Mouse (Mus musculus): ENCODE results near the gene Fstl4. TPM values are rescaled to one million over a fixed set of nuclear protein-coding genes. Genes with fewer than 3 reads are reported as not detected.

Gene Fstl4
- total RNA-seq, 2 experiments from 2014 or later = 13.8 to 14.8 TPM

DNA sequence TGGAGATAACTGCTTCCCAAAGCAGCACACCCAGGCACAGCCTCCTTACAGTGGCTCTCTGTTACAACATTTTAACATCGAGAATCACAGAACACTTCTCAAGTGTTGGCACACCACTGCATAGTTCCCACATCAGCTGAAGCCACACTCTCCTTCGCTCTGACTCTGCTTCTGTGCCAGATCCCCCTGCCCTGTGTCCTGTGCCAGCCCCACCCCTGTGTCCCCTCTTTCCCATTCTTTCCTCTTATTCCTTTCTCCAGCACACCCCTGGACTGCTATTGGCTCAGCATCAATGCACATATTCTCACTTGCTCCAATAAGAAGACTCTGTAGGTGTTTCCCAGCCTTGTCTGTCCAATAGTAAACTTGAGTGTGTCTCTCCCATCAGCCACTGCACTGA lies 45.1 kb downstream of the Fstl4 start:
- H3K4me3 ChIP-seq = no peak overlapping the region
- H3K27ac ChIP-seq = no peak overlapping the region
- DNase-seq (ENCODE audit: low spot score in 2 of 2) = no peak
- TF ChIP-seq CTCF (conservative IDR thresholded peaks at IDR 0.05) = no peak

DNA sequence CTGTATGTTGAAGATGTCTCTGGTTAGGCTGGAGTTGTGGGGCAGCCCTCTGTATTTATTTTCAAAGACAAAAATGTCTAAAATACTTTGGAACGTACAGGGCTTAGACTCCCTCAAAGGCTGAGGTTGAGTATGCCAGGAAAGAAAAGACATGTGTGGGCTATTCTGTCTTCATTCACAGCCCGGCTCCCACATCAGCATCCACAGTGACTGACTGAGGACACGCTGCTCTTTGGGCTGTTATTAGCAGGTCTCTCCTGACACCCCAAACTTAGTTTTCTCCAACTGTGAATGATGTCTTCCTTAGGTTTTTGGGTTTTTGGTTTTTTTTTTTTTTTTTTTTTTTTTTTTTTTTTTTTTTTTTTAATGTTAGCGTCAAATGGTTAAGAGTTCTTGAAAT lies 51.6 kb downstream of the Fstl4 start:
- Histone ChIP-seq H3K27ac (no peak overlapping the region), H3K4me3 (no peak overlapping the region)
- DNase-seq (ENCODE audit: low spot score in 2 of 2) = no peak
- TF ChIP-seq CTCF (conservative IDR thresholded peaks at IDR 0.05) = no peak

DNA sequence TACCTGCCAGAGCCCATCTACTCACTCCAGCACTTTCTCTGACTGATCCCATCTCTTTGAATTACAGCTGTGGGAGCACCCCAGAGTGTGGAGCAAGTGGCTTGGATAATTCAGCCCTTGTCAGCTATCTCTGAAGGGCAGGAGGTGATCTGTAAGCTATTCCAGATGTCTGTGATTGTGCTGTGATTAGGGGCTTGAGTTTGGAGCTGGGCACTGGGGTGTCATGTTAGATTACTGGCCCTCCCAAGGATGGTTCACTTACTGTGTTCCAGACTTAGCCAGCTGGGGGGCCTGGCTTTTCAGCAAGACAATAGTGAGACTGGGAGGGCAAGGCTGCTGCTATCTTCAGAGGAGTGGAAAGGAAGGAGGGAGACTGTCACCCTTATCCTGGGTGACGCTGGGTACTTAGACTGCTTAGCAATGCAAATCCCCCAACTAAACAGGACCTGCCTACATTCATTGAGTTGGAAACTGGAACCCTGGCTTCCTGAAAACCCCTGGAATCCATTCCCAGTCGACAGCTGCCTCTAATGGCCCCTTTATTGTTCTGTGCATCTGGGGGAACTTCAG lies 56.0 kb downstream of the Fstl4 start:
- Histone ChIP-seq H3K4me3 (no peak overlapping the region), H3K27ac (no peak overlapping the region)
- DNase-seq (ENCODE audit: low spot score in 2 of 2) = no peak
- no peak for TF ChIP-seq CTCF (conservative IDR thresholded peaks at IDR 0.05)

DNA sequence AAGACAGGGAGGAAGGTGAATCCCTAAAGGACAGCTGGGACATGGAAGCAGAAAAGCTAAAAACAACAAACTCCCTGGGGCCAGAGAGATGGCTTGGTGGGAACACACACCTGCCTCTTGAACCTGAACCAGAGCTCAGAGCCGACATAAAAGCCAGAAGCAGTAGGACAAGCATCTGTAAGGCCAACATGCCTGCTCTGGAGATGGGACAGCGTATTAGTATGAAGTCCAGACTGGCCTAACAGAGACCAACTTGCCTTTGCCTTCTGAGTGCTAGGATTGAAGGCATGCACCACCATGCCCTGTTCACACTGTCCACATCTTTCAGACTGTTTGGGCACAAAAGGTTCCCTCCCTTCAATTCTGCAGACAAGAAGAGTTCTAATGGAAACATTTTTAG lies 62.2 kb downstream of the Fstl4 start:
- no peak for DNase-seq (ENCODE audit: low spot score in 2 of 2)
- Histone ChIP-seq H3K27ac (no peak overlapping the region), H3K4me3 (no peak overlapping the region)
- no peak for TF ChIP-seq CTCF (conservative IDR thresholded peaks at IDR 0.05)

DNA sequence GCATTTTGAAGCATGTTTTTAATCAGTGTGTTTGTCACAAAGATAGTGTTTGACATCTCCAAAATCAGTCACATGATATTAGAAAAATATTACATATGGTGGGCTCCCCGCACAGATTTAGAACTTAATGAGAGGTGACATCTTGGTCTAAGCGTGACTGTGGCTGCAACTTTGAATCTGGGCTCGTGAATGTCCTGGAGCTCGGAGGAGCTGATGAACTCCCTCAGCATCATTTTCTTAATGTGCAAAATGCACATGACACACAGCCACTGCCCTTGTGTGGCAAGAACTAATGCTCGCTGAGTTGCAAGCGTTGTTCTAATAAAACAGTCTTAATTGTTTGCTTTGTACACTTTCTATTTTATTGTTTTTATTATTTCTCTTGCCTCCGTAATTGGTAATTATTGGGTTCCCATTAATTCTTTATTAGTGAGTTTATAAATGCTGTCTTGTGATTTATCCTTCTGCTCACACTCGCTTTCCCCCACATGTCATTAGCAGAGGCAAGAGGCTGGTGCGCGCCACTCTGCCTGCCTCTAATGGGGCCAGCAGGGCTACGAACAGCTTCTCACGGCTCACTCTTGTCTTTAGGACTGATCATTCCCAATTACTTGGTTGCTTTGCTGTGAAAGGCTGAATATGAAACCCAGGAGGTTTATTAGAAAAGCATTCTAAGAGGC lies 67.3 kb downstream of the Fstl4 start:
- no peak for TF ChIP-seq CTCF (conservative IDR thresholded peaks at IDR 0.05)
- no peak for DNase-seq (ENCODE audit: low spot score in 2 of 2)
- H3K27ac ChIP-seq = no peak overlapping the region

DNA sequence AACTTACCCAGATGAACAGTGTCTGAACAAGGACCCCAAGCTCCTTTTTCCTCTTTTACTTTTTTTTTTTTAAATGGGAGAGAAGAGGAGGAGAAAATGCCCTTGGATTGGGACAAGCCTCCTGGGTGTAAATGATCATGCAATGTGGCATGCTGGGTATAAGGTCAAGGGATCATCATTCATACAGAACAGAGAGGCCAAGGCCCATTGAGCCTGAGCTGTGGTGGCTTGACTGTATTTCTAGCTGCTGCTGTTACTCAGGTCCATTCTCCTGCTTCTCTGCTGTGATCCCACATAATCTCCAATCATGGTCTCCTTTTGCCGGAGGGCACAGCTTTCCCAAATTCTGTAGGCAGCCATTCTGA lies 67.9 kb downstream of the Fstl4 start:
- Histone ChIP-seq H3K4me3 (no peak overlapping the region), H3K27ac (no peak overlapping the region)
- TF ChIP-seq CTCF (conservative IDR thresholded peaks at IDR 0.05) = no peak
- no peak for DNase-seq (ENCODE audit: low spot score in 2 of 2)

More for the DNA sequence above, 67.3 kb downstream of the Fstl4 start:
- no peak overlapping the region for H3K4me3 ChIP-seq

DNA sequence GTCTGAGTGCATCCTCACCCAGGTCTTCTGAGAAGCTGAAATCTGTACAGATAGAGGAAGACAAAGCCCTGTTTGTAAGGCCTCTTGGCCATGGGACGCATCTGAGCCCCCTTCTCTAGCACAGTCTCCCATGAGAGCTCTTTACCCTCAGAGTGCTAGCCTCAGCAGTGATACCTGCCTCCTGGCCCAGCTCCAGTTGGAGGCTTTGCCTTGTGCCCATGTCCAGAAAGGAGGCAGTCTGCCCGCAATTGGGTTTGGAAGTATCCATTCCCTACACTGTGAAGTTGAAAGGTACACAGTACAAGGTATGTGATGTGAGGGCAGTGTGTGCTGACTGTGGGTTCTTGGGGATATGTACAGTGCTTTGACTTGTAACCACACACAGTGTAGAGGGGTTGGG lies 84.3 kb downstream of the Fstl4 start:
- DNase-seq (ENCODE audit: low spot score in 2 of 2) = no peak
- no peak overlapping the region for H3K27ac ChIP-seq
- no peak for TF ChIP-seq CTCF (conservative IDR thresholded peaks at IDR 0.05)
- H3K4me3 ChIP-seq = no peak overlapping the region

DNA sequence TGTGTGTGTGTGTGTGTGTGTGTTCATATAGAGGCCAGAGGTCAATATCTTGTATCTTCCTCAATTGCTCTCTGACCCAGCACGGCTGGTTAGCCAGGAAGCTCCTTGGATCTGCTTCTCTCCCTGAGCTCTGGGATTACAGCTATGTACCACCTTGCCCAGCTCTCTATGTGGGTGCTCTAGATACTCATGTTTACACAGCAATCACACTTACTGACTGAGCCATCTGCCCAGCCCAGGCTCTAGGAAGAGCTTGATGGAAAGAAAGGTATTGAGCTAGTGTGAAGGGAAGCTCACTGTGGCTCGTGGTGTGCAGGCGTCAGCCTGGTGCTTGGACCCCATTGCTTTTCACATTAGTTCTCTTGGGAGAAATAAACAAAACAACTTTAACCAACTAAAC lies 85.6 kb downstream of the Fstl4 start:
- TF ChIP-seq CTCF (conservative IDR thresholded peaks at IDR 0.05) = no peak
- DNase-seq (ENCODE audit: low spot score in 2 of 2) = no peak
- Histone ChIP-seq H3K4me3 (no peak overlapping the region), H3K27ac (no peak overlapping the region)

DNA sequence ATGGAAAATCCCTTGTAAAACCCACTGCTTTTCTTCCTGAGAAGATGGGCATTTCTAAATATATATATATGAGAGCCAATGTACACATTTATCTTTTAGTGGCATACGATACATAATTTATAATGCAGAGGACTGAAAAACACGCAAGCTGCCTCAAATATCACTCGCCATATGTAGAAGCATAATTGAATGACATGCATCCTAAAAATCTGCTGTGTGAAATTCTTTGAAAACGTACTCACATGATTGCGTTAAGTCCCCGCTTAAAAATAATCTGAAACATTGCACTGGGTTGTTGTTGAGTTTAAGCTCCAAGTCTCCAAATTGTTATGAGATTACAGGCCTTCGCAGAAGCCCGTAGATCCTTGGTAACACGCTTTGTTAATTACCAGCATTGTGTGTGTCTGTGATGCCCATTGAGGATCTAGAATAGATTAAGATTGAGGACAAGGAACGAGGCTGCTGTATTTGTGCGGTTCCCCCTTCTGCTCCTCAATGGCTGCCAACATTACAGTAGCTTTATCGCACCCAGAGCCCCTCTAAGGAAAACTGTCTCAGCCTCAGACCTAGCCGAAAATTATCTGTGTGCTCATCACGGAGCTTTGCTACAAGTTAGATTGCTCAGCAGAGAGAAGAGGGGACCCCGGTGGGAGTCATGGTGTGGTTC lies 108.5 kb downstream of the Fstl4 start:
- no peak overlapping the region for H3K27ac ChIP-seq
- TF ChIP-seq CTCF (conservative IDR thresholded peaks at IDR 0.05) = no peak
- no peak overlapping the region for H3K4me3 ChIP-seq
- DNase-seq (ENCODE audit: low spot score in 2 of 2) = no peak

DNA sequence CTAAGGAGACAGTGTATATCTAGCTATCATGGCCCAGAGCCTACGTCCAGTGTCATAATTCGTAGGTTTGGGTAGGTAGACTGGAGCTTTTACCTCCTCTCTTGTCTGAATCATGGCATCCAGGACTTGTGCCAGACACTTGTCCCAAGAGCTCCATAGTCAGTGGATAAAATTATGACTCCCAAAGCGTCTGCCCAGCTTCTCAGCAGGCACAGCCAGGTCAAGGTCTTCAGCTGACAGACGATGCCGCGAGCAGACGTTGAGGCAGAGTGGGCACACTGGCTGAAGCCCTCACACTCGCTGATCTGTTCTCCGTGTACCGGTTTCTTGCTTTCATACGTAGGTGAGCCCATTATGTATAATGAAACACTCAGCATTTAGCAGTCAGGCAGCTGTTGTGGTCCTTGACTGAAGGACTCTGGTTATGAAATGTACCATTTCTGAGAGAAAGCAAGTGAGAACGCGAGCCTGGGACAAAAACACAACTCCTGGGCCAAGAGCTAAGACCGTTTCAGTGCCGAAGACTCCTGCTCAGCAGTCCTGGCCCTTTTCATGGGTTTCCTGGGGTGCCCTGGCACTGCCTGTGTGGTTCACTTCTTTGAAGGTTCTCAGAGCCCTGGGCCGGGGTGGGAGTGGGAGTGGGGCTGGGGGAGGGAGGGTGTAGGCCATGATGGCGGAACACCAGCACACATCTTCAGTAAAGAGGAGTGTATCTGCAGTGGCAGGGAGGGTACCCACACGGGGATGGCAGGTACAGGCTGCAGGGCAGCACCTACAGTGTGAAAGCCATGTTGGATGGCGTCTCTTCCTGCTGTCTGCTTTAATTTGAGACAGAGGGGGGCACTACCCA lies 111.7 kb downstream of the Fstl4 start:
- DNase-seq (ENCODE audit: low spot score in 2 of 2) = no peak
- Histone ChIP-seq H3K27ac (no peak overlapping the region), H3K4me3 (no peak overlapping the region)
- no peak for TF ChIP-seq CTCF (conservative IDR thresholded peaks at IDR 0.05)

DNA sequence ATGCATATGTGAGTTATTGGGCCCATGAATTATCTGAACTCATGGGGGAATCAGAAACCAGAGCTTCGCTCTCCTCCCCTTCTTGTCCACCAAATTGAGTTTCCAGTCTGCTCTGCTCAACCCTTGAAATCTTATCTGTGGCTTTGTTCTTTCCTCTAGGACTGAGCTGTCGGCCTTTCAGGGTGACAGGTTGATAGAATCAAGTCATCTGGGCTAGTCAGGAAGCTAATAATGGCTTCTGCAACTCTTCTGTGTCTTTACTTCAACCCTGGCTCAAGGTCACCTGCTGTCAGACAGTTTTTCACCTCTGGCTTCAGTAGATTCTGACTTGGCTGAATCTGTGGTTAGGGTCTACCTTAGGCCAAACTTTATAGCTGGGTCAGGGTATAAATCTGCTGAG lies 113.2 kb downstream of the Fstl4 start:
- no peak for TF ChIP-seq CTCF (conservative IDR thresholded peaks at IDR 0.05)
- no peak for DNase-seq (ENCODE audit: low spot score in 2 of 2)
- no peak overlapping the region for H3K27ac ChIP-seq

DNA sequence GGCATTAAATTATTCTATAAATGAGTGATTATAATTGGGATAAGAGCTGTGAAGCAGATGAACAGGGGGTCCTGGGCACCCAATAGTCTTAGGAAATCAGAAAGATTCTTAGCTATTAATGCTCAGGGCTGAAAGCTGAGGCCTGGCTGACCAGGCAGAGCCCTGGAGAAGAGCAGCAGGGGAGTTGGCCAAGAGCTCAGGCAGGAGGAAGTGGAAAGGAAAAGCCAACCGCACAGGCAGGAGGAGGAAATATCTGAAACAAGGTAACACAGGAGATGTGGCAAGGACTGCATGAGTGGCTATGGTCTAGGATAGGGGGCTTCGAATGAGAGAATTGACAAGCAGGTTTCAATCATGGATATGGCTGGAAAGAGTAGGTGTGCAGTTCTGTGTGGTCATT lies 115.5 kb downstream of the Fstl4 start:
- no peak for DNase-seq (ENCODE audit: low spot score in 2 of 2)
- no peak for TF ChIP-seq CTCF (conservative IDR thresholded peaks at IDR 0.05)
- H3K4me3 ChIP-seq = no peak overlapping the region

More for the DNA sequence above, 113.2 kb downstream of the Fstl4 start:
- H3K4me3 ChIP-seq = no peak overlapping the region

More for the DNA sequence above, 115.5 kb downstream of the Fstl4 start:
- H3K27ac ChIP-seq = no peak overlapping the region
